Mouse (Mus musculus) c-Kit-positive CD71-positive TER-119-negative erythroid progenitor cells, embryonic 14.5 days (primary cell): Measurements from ENCODE around the gene Ctsz.

ENCODE experiments used
- DNase-seq: peaks from one replicate; pipeline ENCODE4 v3.0.0-alpha.2; 2013; ENCODE audit warnings: low read depth

Gene Ctsz

GRCm38 (mm10) chr2:174392554-174392953 lies 46.3 kb downstream of the Ctsz start:
- DNase-seq = no peak

- no peak for DNase-seq
Measured at GRCm38 (mm10) chr2:174391936-174392335, 46.9 kb downstream of the Ctsz start.

- no peak for DNase-seq
Measured at GRCm38 (mm10) chr2:174381021-174381420, 57.8 kb downstream of the Ctsz start.
